ENCODE assay signal across 11 mouse cellular contexts in genomic region chr5:96898120-96898672, GRCm38 (mm10).
DNase-seq lines count a peak whose midpoint lies in the region; ATAC-seq and TF ChIP-seq lines count a peak whose summit lies in the region.
"Had no signal": no experiment of that assay in that cellular context is flagged by ENCODE, and none has a peak within 500 bp of the region (broad histone marks: within the 10 kb centered on the region; RNA-seq: fewer than 3 reads in every experiment).

No protein-coding gene starts in this region.

- TF ChIP-seq EP300 in ES-Bruce4 (IDR thresholded peaks at IDR 0.05; ENCODE audit: insufficient read depth, low read depth, low read length): 0 out of 2 replicates have a peak, but pooled peaks have one; percentile 13

- no peaks in the 10 kb centered on the region for H3K9me3 ChIP-seq in heart, embryonic 11.5 days (replicated peaks; ENCODE audit: control insufficient read depth, low read length)
- H3K9me3 ChIP-seq in ES-Bruce4 (replicated peaks; ENCODE audit: control insufficient read depth, insufficient read depth, low read length, poor library complexity, severe bottlenecking): no peaks in the 10 kb centered on the region
- H3K9me3 ChIP-seq in midbrain, embryonic 10.5 days (replicated peaks): no peaks in the 10 kb centered on the region
- H3K9me3 ChIP-seq: neural tube, embryonic 12.5 days had no signal

- 64% methylated on average over 8 of the region's 8 CpGs for WGBS in heart, embryonic 11.5 days (ENCODE audit: insufficient replicate concordance)
- WGBS in macrophage (ENCODE audit: missing documents): 2% methylated on average over 6 of the region's 8 CpGs
- 82% methylated on average over 8 of the region's 8 CpGs for whole genome bisulfite sequencing in midbrain, embryonic 10.5 days

- no peak for DNase-seq in heart, postnatal 36 days
- no peak for DNase-seq in cerebellum, postnatal 36 days
- DNase-seq in midbrain, embryonic 10.5 days (ENCODE audit: low spot score): no peak
- DNase-seq: heart, postnatal 10 days had no signal

- no peak overlapping the region for H3K4me2 ChIP-seq in heart, embryonic 11.5 days
- H3K4me2 ChIP-seq: neural tube, embryonic 12.5 days had no signal

- no peak overlapping the region for H3K27ac ChIP-seq in heart, embryonic 11.5 days (ENCODE audit: low read depth, low read length)
- H3K27ac ChIP-seq in ES-Bruce4 (ENCODE audit: insufficient read depth, low read length) (no peak overlapping the region), macrophage (peak overlapping the region; percentile 78)
- H3K27ac ChIP-seq in midbrain, embryonic 10.5 days (replicated peaks): no peak overlapping the region
- H3K27ac ChIP-seq: neural tube, embryonic 12.5 days had no signal

- TF ChIP-seq CTCF in ES-Bruce4 (IDR thresholded peaks at IDR 0.05; ENCODE audit: low read depth, low read length): no peak

- no peaks in the 10 kb centered on the region for H3K27me3 ChIP-seq in heart, embryonic 11.5 days (ENCODE audit: control insufficient read depth, insufficient read depth, low read length)
- no peaks in the 10 kb centered on the region for H3K27me3 ChIP-seq in ES-Bruce4 (ENCODE audit: control insufficient read depth, insufficient read depth, low read length, poor library complexity, severe bottlenecking)
- H3K27me3 ChIP-seq in midbrain, embryonic 10.5 days (ENCODE audit: low read depth, poor library complexity, severe bottlenecking): no peaks in the 10 kb centered on the region
- H3K27me3 ChIP-seq: neural tube, embryonic 12.5 days had no signal

- H3K4me1 ChIP-seq in heart, embryonic 11.5 days (ENCODE audit: control insufficient read depth, insufficient read depth, low read length): no peaks in the 10 kb centered on the region
- H3K4me1 ChIP-seq in ES-Bruce4 (ENCODE audit: control insufficient read depth, insufficient read depth, low read length): peaks cover 4% of the 10 kb centered on the region
- no peaks in the 10 kb centered on the region for H3K4me1 ChIP-seq in midbrain, embryonic 10.5 days
- H3K4me1 ChIP-seq: neural tube, embryonic 12.5 days had no signal

- H3K4me3 ChIP-seq in heart, embryonic 11.5 days (ENCODE audit: low read depth, low read length): no peak overlapping the region
- no peak overlapping the region for H3K4me3 ChIP-seq in ES-Bruce4 (ENCODE audit: low read depth, low read length)
- no peak overlapping the region for H3K4me3 ChIP-seq in macrophage (ENCODE audit: inconsistent target)
- H3K4me3 ChIP-seq in midbrain, embryonic 10.5 days: no peak overlapping the region
- H3K4me3 ChIP-seq: erythroblast, embryonic 14.5 days; neural tube, embryonic 12.5 days had no signal

- no peak for ATAC-seq in heart, embryonic 11.5 days (replicated peaks; ENCODE audit: insufficient number of reproducible peaks, low FRiP score, low TSS enrichment)
- ATAC-seq in granulocyte monocyte progenitor cell, adult 5-6 weeks (replicated peaks; ENCODE audit: poor library complexity, severe bottlenecking): peak; percentile 97
- no peak for ATAC-seq in CD4-positive, CD25-positive, alpha-beta regulatory T cell, adult 4 months

- H3K9ac ChIP-seq in heart, embryonic 11.5 days (ENCODE audit: low read depth, low read length): peak overlapping the region; percentile 39; the same call in 1 of the 2 replicates
- H3K9ac ChIP-seq in ES-Bruce4 (ENCODE audit: low read depth, poor library complexity, severe bottlenecking): no peak overlapping the region
- H3K9ac ChIP-seq: neural tube, embryonic 12.5 days had no signal

- no peak for TF ChIP-seq POLR2A in ES-Bruce4 (IDR thresholded peaks at IDR 0.05; ENCODE audit: insufficient read depth, low read length)

- H3K36me3 ChIP-seq in heart, embryonic 11.5 days (ENCODE audit: control insufficient read depth, insufficient read depth, low read length): no peaks in the 10 kb centered on the region
- H3K36me3 ChIP-seq in ES-Bruce4 (ENCODE audit: control insufficient read depth, insufficient read depth, low read length, poor library complexity, severe bottlenecking): no peaks in the 10 kb centered on the region
- H3K36me3 ChIP-seq in macrophage (ENCODE audit: inconsistent target): no peaks in the 10 kb centered on the region
- H3K36me3 ChIP-seq in midbrain, embryonic 10.5 days: no peaks in the 10 kb centered on the region
- H3K36me3 ChIP-seq: neural tube, embryonic 12.5 days had no signal

- H3K79me2 ChIP-seq in macrophage (ENCODE audit: inconsistent target): no peaks in the 10 kb centered on the region

- intact Hi-C loops in heart, postnatal 36 days (cut with DNase I): no loop called here
